Mouse (Mus musculus) kidney, embryonic 15.5 days (tissue): ENCODE results near the gene Gramd1b. TPM values are rescaled to one million over a fixed set of nuclear protein-coding genes. Genes with fewer than 3 reads are reported as not detected.
A peak's percentile ranks its signal among the peaks of the same experiment; 100 is the strongest.

ENCODE experiments used
- ATAC-seq: fragments of 200-750 bp; cut with Nextera tagmentation; replicated peaks from 2 replicates; pipeline ENCODE4 v1.8.0; 2017; ENCODE audit warnings: moderate TSS enrichment; ENCODE audit not compliant: low FRiP score
- H3K27ac ChIP-seq: fragments of 300-500 bp; sonication (generic); 2 replicates; pipeline ENCODE4 v1.5.1; 2015; ENCODE audit warnings: mild to moderate bottlenecking, inconsistent platforms
- H3K27me3 ChIP-seq: fragments of 300-500 bp; sonication (generic); 2 replicates; pipeline ENCODE4 v1.6.1; 2015; ENCODE audit warnings: inconsistent platforms
- H3K36me3 ChIP-seq: fragments of 300-500 bp; sonication (generic); 2 replicates; pipeline ENCODE4 v1.6.1; 2015; ENCODE audit warnings: inconsistent platforms
- H3K4me1 ChIP-seq: fragments of 300-500 bp; sonication (generic); 2 replicates; pipeline ENCODE4 v1.6.1; 2015; ENCODE audit warnings: inconsistent platforms
- H3K4me2 ChIP-seq: fragments of 300-500 bp; sonication (generic); 2 replicates; pipeline ENCODE4 v1.6.1; 2015; ENCODE audit warnings: moderate library complexity, mild to moderate bottlenecking, inconsistent platforms
- H3K4me3 ChIP-seq: fragments of 300-500 bp; sonication (generic); replicated peaks from 2 replicates; pipeline ENCODE4 v1.5.1; 2015; ENCODE audit warnings: mild to moderate bottlenecking, inconsistent platforms
- H3K9ac ChIP-seq: fragments of 300-500 bp; sonication (generic); 2 replicates; pipeline ENCODE4 v1.6.1; 2015; ENCODE audit warnings: mild to moderate bottlenecking, inconsistent platforms
- H3K9me3 ChIP-seq: fragments of 300-500 bp; sonication (generic); replicated peaks from 2 replicates; pipeline ENCODE4 v1.6.1; 2016; ENCODE audit warnings: inconsistent platforms
- WGBS: fragments of 180-500 bp; shearing (Covaris S2); methylation state at CpG from one replicate; pipeline ENCODE4 v1.1.7; 2015; ENCODE audit warnings: mixed read lengths; 5-methylcytosine and 5-hydroxymethylcytosine counted together
- polyA plus RNA-seq: library from polyadenylated mRNA; unstranded; fragments of >200 nt; fragmentation: Nextera tagmentation; extraction: Ambion mirVana; gene quantifications from 2 replicates; pipeline ENCODE4 v1.2.1, GENCODE M21; 2015

The Gramd1b gene
- polyA plus RNA-seq, 1 experiment from 2014 or later = 10.2 TPM

- no peak overlapping the region for H3K27ac ChIP-seq
- no peak overlapping the region for H3K4me3 ChIP-seq
- ATAC-seq = no peak
- H3K4me2 ChIP-seq = peak overlapping the region; percentile 100
- peaks cover 67% of the 10 kb centered on the region for H3K4me1 ChIP-seq
- no peak overlapping the region for H3K9ac ChIP-seq
- peaks cover 4% of the 10 kb centered on the region; the same call in 1 of the 2 replicates for H3K27me3 ChIP-seq
- WGBS = 82% methylated on average over 6 of the region's 6 CpGs
- no peaks in the 10 kb centered on the region for H3K9me3 ChIP-seq
- no peaks in the 10 kb centered on the region for H3K36me3 ChIP-seq
These were observed 77.3 kb downstream of the Gramd1b start for GRCm38 (mm10) chr9:40453889-40454288.

- no peak overlapping the region for H3K27ac ChIP-seq
- H3K27me3 ChIP-seq = peaks cover 4% of the 10 kb centered on the region; the same call in 1 of the 2 replicates
- H3K4me3 ChIP-seq = no peak overlapping the region
- H3K9me3 ChIP-seq = no peaks in the 10 kb centered on the region
- 54% methylated on average over 5 of the region's 5 CpGs for WGBS
- H3K36me3 ChIP-seq = no peaks in the 10 kb centered on the region
- no peak overlapping the region for H3K4me2 ChIP-seq
- no peak overlapping the region for H3K9ac ChIP-seq
- peaks cover 50% of the 10 kb centered on the region for H3K4me1 ChIP-seq
- ATAC-seq = no peak
These were observed 79.0 kb downstream of the Gramd1b start for GRCm38 (mm10) chr9:40452208-40452607.

- no peaks in the 10 kb centered on the region for H3K9me3 ChIP-seq
These were observed 80.4 kb downstream of the Gramd1b start for GRCm38 (mm10) chr9:40450776-40451175.

GRCm38 (mm10) chr9:40450417-40450714, 80.8 kb downstream of the Gramd1b start:
- ATAC-seq = no peak
- WGBS = 60% methylated on average over 7 of the region's 7 CpGs
- Histone ChIP-seq H3K4me2 (no peak overlapping the region), H3K27ac (no peak overlapping the region), H3K4me3 (no peak overlapping the region), H3K27me3 (peaks cover 4% of the 10 kb centered on the region; the same call in 1 of the 2 replicates), H3K9me3 (no peaks in the 10 kb centered on the region), H3K4me1 (peaks cover 34% of the 10 kb centered on the region), H3K9ac (no peak overlapping the region), H3K36me3 (no peaks in the 10 kb centered on the region)

More at GRCm38 (mm10) chr9:40450776-40451175, 80.4 kb downstream of the Gramd1b start:
- WGBS = 62% methylated on average over 5 of the region's 5 CpGs
- Histone ChIP-seq H3K9ac (no peak overlapping the region), H3K4me2 (no peak overlapping the region), H3K4me1 (peaks cover 38% of the 10 kb centered on the region), H3K36me3 (no peaks in the 10 kb centered on the region), H3K4me3 (no peak overlapping the region), H3K27me3 (peaks cover 4% of the 10 kb centered on the region; the same call in 1 of the 2 replicates), H3K27ac (no peak overlapping the region)
- ATAC-seq = no peak

GRCm38 (mm10) chr9:40449610-40450416, 81.4 kb downstream of the Gramd1b start:
- Histone ChIP-seq H3K27ac (0 out of 2 replicates have a peak overlapping the region, but pooled peaks have one; percentile 10), H3K4me1 (peaks cover 28% of the 10 kb centered on the region), H3K9ac (no peak overlapping the region), H3K27me3 (peaks cover 4% of the 10 kb centered on the region; the same call in 1 of the 2 replicates), H3K4me2 (no peak overlapping the region), H3K4me3 (no peak overlapping the region), H3K36me3 (no peaks in the 10 kb centered on the region), H3K9me3 (no peaks in the 10 kb centered on the region)
- ATAC-seq = peak; percentile 67
- WGBS = 55% methylated on average over 10 of the region's 10 CpGs

GRCm38 (mm10) chr9:40448646-40449243, 82.4 kb downstream of the Gramd1b start:
- no peaks in the 10 kb centered on the region for H3K36me3 ChIP-seq
- H3K27me3 ChIP-seq = no peaks in the 10 kb centered on the region
- H3K4me3 ChIP-seq = no peak overlapping the region
- H3K4me1 ChIP-seq = peaks cover 19% of the 10 kb centered on the region
- no peak overlapping the region for H3K9ac ChIP-seq
- H3K4me2 ChIP-seq = no peak overlapping the region
- 95% methylated on average over 2 of the region's 2 CpGs for WGBS
- H3K9me3 ChIP-seq = no peaks in the 10 kb centered on the region
- H3K27ac ChIP-seq = no peak overlapping the region
- no peak for ATAC-seq

GRCm38 (mm10) chr9:40447265-40447664, 83.9 kb downstream of the Gramd1b start:
- 39% methylated on average over 4 of the region's 4 CpGs for WGBS
- no peaks in the 10 kb centered on the region for H3K27me3 ChIP-seq
- no peak overlapping the region for H3K27ac ChIP-seq
- no peak overlapping the region for H3K4me2 ChIP-seq
- no peak overlapping the region for H3K9ac ChIP-seq
- H3K9me3 ChIP-seq = no peaks in the 10 kb centered on the region
- H3K4me1 ChIP-seq = peaks cover 22% of the 10 kb centered on the region
- peak; percentile 43 for ATAC-seq
- no peak overlapping the region for H3K4me3 ChIP-seq
- no peaks in the 10 kb centered on the region for H3K36me3 ChIP-seq

- Histone ChIP-seq H3K4me1 (peaks cover 18% of the 10 kb centered on the region), H3K27me3 (no peaks in the 10 kb centered on the region), H3K9ac (no peak overlapping the region), H3K4me3 (no peak overlapping the region), H3K36me3 (no peaks in the 10 kb centered on the region), H3K27ac (no peak overlapping the region), H3K4me2 (no peak overlapping the region), H3K9me3 (no peaks in the 10 kb centered on the region)
- no peak for ATAC-seq
- 84% methylated on average over 6 of the region's 6 CpGs for WGBS
These were observed 86.2 kb downstream of the Gramd1b start for GRCm38 (mm10) chr9:40444961-40445360.

- no peak for ATAC-seq
- peaks cover 12% of the 10 kb centered on the region for H3K4me1 ChIP-seq
- no peak overlapping the region for H3K27ac ChIP-seq
- H3K4me2 ChIP-seq = no peak overlapping the region
- H3K27me3 ChIP-seq = no peaks in the 10 kb centered on the region
- no peaks in the 10 kb centered on the region for H3K9me3 ChIP-seq
- no peak overlapping the region for H3K4me3 ChIP-seq
- H3K36me3 ChIP-seq = no peaks in the 10 kb centered on the region
- WGBS = 33% methylated on average over 5 of the region's 5 CpGs
- no peak overlapping the region for H3K9ac ChIP-seq
These were observed 88.4 kb downstream of the Gramd1b start for GRCm38 (mm10) chr9:40442784-40443183.

- no peaks in the 10 kb centered on the region for H3K27me3 ChIP-seq
- H3K4me3 ChIP-seq = no peak overlapping the region
- no peak overlapping the region for H3K9ac ChIP-seq
- peaks cover 12% of the 10 kb centered on the region for H3K4me1 ChIP-seq
- H3K9me3 ChIP-seq = no peaks in the 10 kb centered on the region
- ATAC-seq = no peak
- H3K4me2 ChIP-seq = no peak overlapping the region
- H3K27ac ChIP-seq = no peak overlapping the region
- no peaks in the 10 kb centered on the region for H3K36me3 ChIP-seq
- 85% methylated on average over 8 of the region's 8 CpGs for WGBS
These were observed 91.1 kb downstream of the Gramd1b start for GRCm38 (mm10) chr9:40439973-40440687.

- Histone ChIP-seq H3K27me3 (no peaks in the 10 kb centered on the region), H3K27ac (no peak overlapping the region), H3K4me1 (peaks cover 12% of the 10 kb centered on the region), H3K9me3 (no peaks in the 10 kb centered on the region), H3K9ac (no peak overlapping the region), H3K36me3 (no peaks in the 10 kb centered on the region), H3K4me3 (no peak overlapping the region), H3K4me2 (no peak overlapping the region)
- ATAC-seq = no peak
- WGBS = 71% methylated on average over 12 of the region's 12 CpGs
These were observed 92.3 kb downstream of the Gramd1b start for GRCm38 (mm10) chr9:40438731-40439526.
